ENCODE assay signal across 9 mouse cellular contexts in genomic region chr7:27607580-27607979, GRCm38 (mm10). TPM values are rescaled to one million over a fixed set of nuclear protein-coding genes. Genes with fewer than 3 reads are reported as not detected.
A peak's percentile ranks its signal among the peaks of the same experiment; 100 is the strongest.
DNase-seq lines count a peak whose midpoint lies in the region; ATAC-seq and TF ChIP-seq lines count a peak whose summit lies in the region.
"Had no signal": no experiment of that assay in that cellular context is flagged by ENCODE, and none has a peak within 500 bp of the region (broad histone marks: within the 10 kb centered on the region; RNA-seq: fewer than 3 reads in every experiment).

No protein-coding gene starts in this region.

- peak overlapping the region; percentile 57 for H3K4me3 ChIP-seq in brown adipose tissue, adult 24 weeks (ENCODE audit: insufficient read depth, low read depth, low read length)
- H3K4me3 ChIP-seq in hindbrain, embryonic 15.5 days = no peak overlapping the region
- no peak overlapping the region for H3K4me3 ChIP-seq in lung, adult 2 months (replicated peaks; ENCODE audit: extremely low read depth, low read depth, low read length)
- no peak overlapping the region for H3K4me3 ChIP-seq in testis, adult 2 months (ENCODE audit: control insufficient read depth, low read depth, low read length)

- H3K27me3 ChIP-seq in hindbrain, embryonic 15.5 days = no peaks in the 10 kb centered on the region
- H3K27me3 ChIP-seq in testis, adult 2 months (ENCODE audit: control insufficient read depth, insufficient read depth, low read length) = no peaks in the 10 kb centered on the region
- H3K27me3 ChIP-seq: CH12.LX had no signal

- H3K4me2 ChIP-seq in hindbrain, embryonic 15.5 days = no peak overlapping the region

- WGBS in hindbrain, embryonic 15.5 days = 45% methylated on average over 5 of the region's 5 CpGs
- 16% methylated on average over 5 of the region's 5 CpGs for WGBS in lung, adult 2 months

- H3K4me1 ChIP-seq in brown adipose tissue, adult 24 weeks (ENCODE audit: control insufficient read depth, insufficient read depth, insufficient read length, low read length) = peaks cover 19% of the 10 kb centered on the region
- H3K4me1 ChIP-seq in hindbrain, embryonic 15.5 days (replicated peaks) = peaks cover 52% of the 10 kb centered on the region
- H3K4me1 ChIP-seq in lung, adult 2 months (ENCODE audit: control insufficient read depth, insufficient read depth, low read length) = peaks cover 29% of the 10 kb centered on the region
- H3K4me1 ChIP-seq in testis, adult 2 months (ENCODE audit: control insufficient read depth, insufficient read depth, low read length) = peaks cover 15% of the 10 kb centered on the region

- H3K27ac ChIP-seq in brown adipose tissue, adult 24 weeks (replicated peaks; ENCODE audit: low read depth, low read length) = peak overlapping the region; percentile 94
- peak overlapping the region; percentile 62; the same call in 1 of the 2 replicates for H3K27ac ChIP-seq in hindbrain, embryonic 15.5 days (replicated peaks)
- peak overlapping the region; percentile 69 for H3K27ac ChIP-seq in testis, adult 2 months (ENCODE audit: control insufficient read depth, insufficient read depth, low read depth, low read length)

- peak; percentile 48 to 57 for DNase-seq in frontal cortex, postnatal 10 days (ENCODE audit: low spot score in 2 of 2)
- peak; percentile 92 for DNase-seq in gastrocnemius, postnatal 25 days
- peak; percentile 71 for DNase-seq in lung, adult 2 months
- DNase-seq in thymus, postnatal 25 days = no peak

- H3K9ac ChIP-seq in hindbrain, embryonic 15.5 days = no peak overlapping the region

- H3K9me3 ChIP-seq in hindbrain, embryonic 15.5 days = no peaks in the 10 kb centered on the region

- peaks cover 14% of the 10 kb centered on the region; the same call in 1 of the 2 replicates for H3K36me3 ChIP-seq in hindbrain, embryonic 15.5 days
- H3K36me3 ChIP-seq in testis, adult 2 months (ENCODE audit: control insufficient read depth, insufficient read depth, low read length) = peaks cover 2% of the 10 kb centered on the region; the same call in 1 of the 2 replicates

- ATAC-seq in frontal cortex, adult (ENCODE audit: low TSS enrichment) = no peak
- ATAC-seq in hindbrain, embryonic 15.5 days (ENCODE audit: low FRiP score, low read depth) = peak; percentile 65; the same call in 1 of the 2 replicates

- TF ChIP-seq CTCF in lung, adult 2 months (IDR thresholded peaks at IDR 0.05; ENCODE audit: insufficient read depth, low read length) = no peak
- TF ChIP-seq CTCF in testis, adult 2 months (IDR thresholded peaks at IDR 0.05; ENCODE audit: control insufficient read depth, insufficient read depth, insufficient replicate concordance, low read depth, low read length) = no peak

- no peak for TF ChIP-seq POLR2A in lung, adult 2 months (IDR thresholded peaks at IDR 0.05; ENCODE audit: borderline replicate concordance, extremely low read depth, low read depth, low read length)
- TF ChIP-seq POLR2A in testis, adult 2 months (IDR thresholded peaks at IDR 0.05; ENCODE audit: control insufficient read depth, low read depth, low read length) = peak; percentile 34

RNA-seq across cellular contexts. Expression of gene Akt2, which starts 16.2 kb away (rescaled TPM):
- polyA plus RNA-seq in brown adipose tissue, adult 24 weeks (2012; ENCODE audit: insufficient read depth, insufficient read length, missing spikeins) = 294 and 321 TPM in 2 replicates
- total RNA-seq in gastrocnemius, postnatal 25 days (2021) = 100 to 1,000 TPM; 135 to 147 TPM
- 66.3 and 74.2 TPM in 2 replicates for polyA plus RNA-seq in hindbrain, embryonic 15.5 days (2015; fragmentation: Nextera tagmentation; extraction: Ambion mirVana)
- polyA plus RNA-seq in lung, adult 2 months (2012; rRNA removed) = 81.4 and 101 TPM in 2 replicates
- 54.9 and 58.7 TPM in 2 replicates for polyA plus RNA-seq in testis, adult 2 months (2012; rRNA removed)

RNA-seq across cellular contexts. Expression of gene Ttc9b, which starts 46.1 kb away (rescaled TPM):
- not detected in 2 replicates for polyA plus RNA-seq in brown adipose tissue, adult 24 weeks (2012; ENCODE audit: insufficient read depth, insufficient read length, missing spikeins)
- total RNA-seq in gastrocnemius, postnatal 25 days (2021) = not detected
- 80.0 and 88.8 TPM in 2 replicates for polyA plus RNA-seq in hindbrain, embryonic 15.5 days (2015; fragmentation: Nextera tagmentation; extraction: Ambion mirVana)
- not detected in 2 replicates for polyA plus RNA-seq in lung, adult 2 months (2012; rRNA removed)
- polyA plus RNA-seq in testis, adult 2 months (2012; rRNA removed) = 0.29 and 0.51 TPM in 2 replicates
- total RNA-seq: CH12.LX had no signal

RNA-seq across cellular contexts. Expression of gene 2310022A10Rik, which starts 54.5 kb away (rescaled TPM):
- polyA plus RNA-seq in brown adipose tissue, adult 24 weeks (2012; ENCODE audit: insufficient read depth, insufficient read length, missing spikeins) = 5.8 and 12.3 TPM in 2 replicates
- total RNA-seq in gastrocnemius, postnatal 25 days (2021) = 100 to 1,000 TPM in 1 of 2 experiments, 10 to 100 TPM in 1; 88.3 to 110 TPM
- polyA plus RNA-seq in hindbrain, embryonic 15.5 days (2015; fragmentation: Nextera tagmentation; extraction: Ambion mirVana) = 32.0 and 36.6 TPM in 2 replicates
- polyA plus RNA-seq in lung, adult 2 months (2012; rRNA removed) = 22.4 and 28.5 TPM in 2 replicates
- polyA plus RNA-seq in testis, adult 2 months (2012; rRNA removed) = 27.6 and 28.1 TPM in 2 replicates

RNA-seq across cellular contexts. Expression of gene Pld3, which starts 54.6 kb away (rescaled TPM):
- 23.5 and 27.8 TPM in 2 replicates for polyA plus RNA-seq in brown adipose tissue, adult 24 weeks (2012; ENCODE audit: insufficient read depth, insufficient read length, missing spikeins)
- 10 to 100 TPM; 14.9 to 15.0 TPM for total RNA-seq in gastrocnemius, postnatal 25 days (2021)
- polyA plus RNA-seq in hindbrain, embryonic 15.5 days (2015; fragmentation: Nextera tagmentation; extraction: Ambion mirVana) = 189 TPM in 2 replicates
- polyA plus RNA-seq in lung, adult 2 months (2012; rRNA removed) = 180 and 201 TPM in 2 replicates
- 121 and 130 TPM in 2 replicates for polyA plus RNA-seq in testis, adult 2 months (2012; rRNA removed)

Comparison
In these comparisons a context has a peak if more than half of its experiments do, and no peak if none do; other contexts are left out.
1. RNA of gene Ttc9b, which starts 46.1 kb away (polyA plus RNA-seq): 80.0 to 88.8 TPM in hindbrain, embryonic 15.5 days; 0.29 to 0.51 TPM in testis, adult 2 months, not detected in brown adipose tissue, adult 24 weeks and not detected in lung, adult 2 months; every median in the first group is over 10 times any median in the second.
2. Peak in every context shown above with its lines, with median percentiles within 50 percentile points of each other: H3K27ac ChIP-seq.